Mouse (Mus musculus) left cerebral cortex, adult 9 months (tissue): ENCODE measurements around the gene Cacnb4.
A peak's percentile ranks its signal among the peaks of the same experiment; 100 is the strongest.

Experiments
- DNase-seq, 2 experiments: peaks; one replicate each; pipeline ENCODE4 v3.0.0; 2022; ENCODE audit warnings: low spot score in 2 of 2

The Cacnb4 gene

GRCm38 (mm10) chr2:52604651-52605020, 72.0 kb downstream of the Cacnb4 start:
- no peak for DNase-seq

GRCm38 (mm10) chr2:52603935-52604650, 72.5 kb downstream of the Cacnb4 start:
- DNase-seq, result no peak

- DNase-seq, result no peak
Measured at GRCm38 (mm10) chr2:52603421-52603820, 73.2 kb downstream of the Cacnb4 start.

DNA sequence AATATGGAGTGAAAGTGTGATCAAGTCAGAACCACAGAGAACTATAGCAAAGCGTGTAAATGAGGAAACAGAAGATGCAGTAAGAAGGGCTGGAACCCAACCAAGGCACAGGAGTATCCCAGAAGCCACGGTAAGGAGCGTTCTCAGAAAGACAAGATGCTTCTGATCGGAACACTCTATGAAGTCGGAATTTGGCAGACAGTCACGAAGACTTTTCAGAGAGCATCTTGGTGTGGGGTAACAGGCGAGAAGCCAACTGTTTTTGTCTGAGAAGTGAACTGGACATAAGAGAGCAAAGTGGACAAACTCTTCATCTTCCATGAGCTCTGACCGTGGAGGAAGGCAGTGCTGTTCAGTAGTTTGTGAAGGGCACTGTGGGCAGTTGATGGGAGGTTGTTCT, 73.7 kb downstream of the Cacnb4 start:
- DNase-seq, result no peak

GRCm38 (mm10) chr2:52602228-52602627, 74.4 kb downstream of the Cacnb4 start:
- no peak for DNase-seq

- no peak for DNase-seq
Measured at GRCm38 (mm10) chr2:52597511-52597910, 79.1 kb downstream of the Cacnb4 start.

DNA sequence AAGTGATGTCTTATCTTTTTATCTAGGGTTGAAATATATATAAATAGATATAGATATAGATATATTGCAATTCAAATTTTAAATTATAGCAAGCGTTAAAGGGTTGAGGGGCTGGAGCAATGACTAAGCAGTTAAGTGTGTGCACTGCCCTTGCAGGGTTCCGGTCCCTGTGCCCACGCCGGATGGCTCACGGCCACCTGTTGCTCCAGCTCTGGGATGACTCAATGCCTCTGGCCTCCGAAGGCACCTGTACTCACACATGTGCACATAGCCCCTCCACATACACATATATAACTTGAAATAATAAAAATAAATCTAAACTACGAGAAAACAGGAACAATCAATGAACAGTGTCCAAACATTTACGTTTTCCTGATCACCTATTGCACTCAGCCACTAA, 82.8 kb downstream of the Cacnb4 start:
- DNase-seq, result peak in 1 of 2 experiments; percentile 33

DNA sequence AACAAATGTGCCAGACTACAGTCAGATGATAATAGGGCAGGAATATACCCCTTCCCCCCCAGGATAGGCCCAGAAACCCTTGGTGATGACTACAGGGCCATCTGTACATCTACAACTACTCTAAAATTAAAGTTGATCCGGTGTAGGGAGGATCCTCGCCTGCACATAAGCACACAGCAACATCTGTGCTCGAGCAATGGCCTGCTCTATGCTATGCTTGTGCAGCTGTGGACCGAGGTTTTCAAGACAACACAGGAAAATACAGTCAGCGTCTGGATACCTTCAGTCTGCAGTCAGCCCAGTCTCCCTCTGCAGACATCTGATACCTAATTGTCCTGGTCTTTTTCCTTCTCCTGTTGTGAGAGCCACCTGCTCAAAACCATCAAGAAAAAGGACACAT, 83.4 kb downstream of the Cacnb4 start:
- no peak for DNase-seq

DNA sequence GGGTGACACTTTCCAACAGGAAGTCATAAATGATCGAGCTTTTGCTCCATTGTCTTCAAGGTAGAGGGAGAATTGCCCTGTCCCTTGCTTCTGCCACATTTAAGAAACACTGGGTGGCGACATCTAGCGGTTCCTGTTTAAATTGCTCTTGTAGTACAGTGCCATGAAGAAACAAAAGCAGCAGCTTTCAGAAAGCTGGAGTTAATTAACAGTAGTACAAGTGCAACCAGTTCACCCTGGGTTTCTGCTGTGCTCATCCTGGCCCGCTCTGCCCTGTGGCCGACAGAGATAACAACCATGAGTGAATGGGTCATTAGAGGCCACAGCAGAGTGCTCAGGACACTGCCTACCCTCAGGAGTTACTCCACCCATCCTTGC, 85.7 kb downstream of the Cacnb4 start:
- peak; percentile 33 to 90 for DNase-seq

- DNase-seq, result peak in 1 of 2 experiments; percentile 23
Measured at GRCm38 (mm10) chr2:52590340-52590969, 86.2 kb downstream of the Cacnb4 start.

DNA sequence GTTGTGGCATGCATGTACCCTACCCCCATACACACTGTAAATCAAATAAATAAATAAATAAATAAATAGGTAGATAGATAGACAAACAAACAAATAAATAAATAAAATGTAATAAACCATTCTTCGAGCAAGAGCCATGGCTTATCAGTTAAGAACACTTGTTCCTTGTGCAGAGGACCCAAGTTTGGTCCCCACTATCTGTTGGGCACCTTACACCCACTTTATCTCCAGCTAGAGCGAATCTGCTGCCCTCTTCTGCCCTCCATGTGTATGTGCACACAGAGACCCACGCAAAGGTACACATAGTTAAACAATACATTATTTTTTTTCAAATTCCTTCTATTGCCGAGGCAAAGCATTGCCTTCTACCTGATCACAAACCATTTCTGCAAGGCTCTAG, 87.1 kb downstream of the Cacnb4 start:
- DNase-seq, result no peak

DNA sequence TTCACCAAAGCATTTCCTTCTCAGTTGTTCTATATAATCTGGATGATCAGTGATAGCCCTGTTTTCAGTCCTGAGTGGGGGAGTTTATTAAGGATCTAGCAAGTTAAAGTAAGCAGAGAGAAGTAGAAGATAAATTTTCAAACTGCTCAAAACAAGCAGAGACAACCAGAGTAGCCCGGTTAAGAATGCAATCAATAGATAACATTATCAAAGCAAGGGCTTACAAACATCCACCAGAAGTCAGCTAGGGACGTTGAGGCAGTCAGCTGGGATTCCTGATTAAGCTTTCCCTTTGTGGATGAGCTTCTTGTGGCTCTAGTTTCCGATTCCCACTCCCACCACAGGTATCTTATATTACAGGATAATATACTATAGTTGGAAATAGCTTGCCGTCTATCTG, 91.2 kb downstream of the Cacnb4 start:
- no peak for DNase-seq

DNA sequence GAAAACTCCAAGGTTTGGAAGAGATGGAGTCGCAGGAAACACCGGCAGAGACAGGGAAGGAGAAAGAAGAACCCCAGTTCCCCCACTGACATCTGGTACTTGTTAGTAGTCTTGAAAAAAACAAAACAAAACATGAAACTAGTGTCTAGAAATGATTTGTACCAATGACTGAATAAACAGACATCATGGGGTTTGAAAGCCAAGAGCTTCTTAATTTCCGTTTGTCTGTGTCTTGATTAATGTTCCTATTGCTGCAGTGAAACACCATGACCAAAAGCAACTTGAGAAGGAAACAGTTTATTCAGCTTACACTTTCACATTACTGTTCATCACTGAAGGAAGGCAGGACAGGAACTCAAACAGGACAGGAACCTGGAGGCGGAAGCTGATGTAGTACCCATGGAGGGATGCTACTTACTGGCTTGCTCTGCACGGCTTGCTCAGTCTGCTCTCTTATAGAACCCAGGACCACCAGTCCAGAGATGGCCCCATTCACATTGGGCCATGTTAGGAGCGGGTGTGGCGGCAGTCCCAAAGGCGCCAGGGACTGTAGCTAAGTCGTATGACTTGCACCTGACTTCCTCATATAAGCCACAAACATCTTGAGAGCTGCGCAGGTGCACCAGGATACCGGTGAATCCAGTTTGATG, 95.4 kb downstream of the Cacnb4 start:
- DNase-seq, result no peak

GRCm38 (mm10) chr2:52580697-52581096, 95.9 kb downstream of the Cacnb4 start:
- DNase-seq, result no peak

DNA sequence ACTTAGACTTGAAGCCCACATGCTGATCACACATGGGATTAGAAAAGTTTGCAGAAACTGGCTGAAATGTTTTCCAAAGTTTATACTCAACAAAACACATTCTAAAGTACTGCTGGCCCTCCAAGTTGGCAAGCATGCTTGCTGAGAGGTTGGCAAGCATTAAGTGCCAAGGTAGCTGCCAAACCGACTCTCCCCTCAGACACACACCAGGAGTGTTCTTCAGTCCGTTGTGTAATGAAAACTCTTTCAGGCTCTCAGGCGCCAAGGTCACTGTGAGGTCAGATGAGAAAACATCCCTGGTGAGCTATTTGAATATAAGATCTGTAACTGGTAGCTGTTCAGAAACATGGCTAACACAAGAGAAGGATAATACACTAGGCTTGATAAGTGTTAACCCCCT, 97.8 kb downstream of the Cacnb4 start:
- no peak for DNase-seq

DNA sequence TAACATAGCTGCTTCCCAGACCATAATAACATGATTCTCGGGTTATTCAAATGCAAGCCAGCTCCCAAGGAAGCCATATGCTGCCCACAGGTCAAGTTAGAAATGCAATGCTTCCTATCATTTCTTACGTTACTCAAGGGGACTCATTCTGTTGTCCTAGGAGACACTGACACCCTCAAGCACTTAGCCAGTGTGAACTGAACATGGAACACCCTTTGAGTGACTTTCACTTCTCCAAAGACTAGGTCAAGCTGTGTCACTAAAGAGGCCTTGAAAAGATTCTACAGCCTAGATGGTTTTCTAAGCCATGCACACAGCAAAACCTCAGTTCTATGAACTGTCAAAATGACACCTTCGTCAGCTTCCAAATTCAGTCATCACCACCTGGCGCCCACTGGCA, 98.9 kb downstream of the Cacnb4 start:
- no peak for DNase-seq

DNA sequence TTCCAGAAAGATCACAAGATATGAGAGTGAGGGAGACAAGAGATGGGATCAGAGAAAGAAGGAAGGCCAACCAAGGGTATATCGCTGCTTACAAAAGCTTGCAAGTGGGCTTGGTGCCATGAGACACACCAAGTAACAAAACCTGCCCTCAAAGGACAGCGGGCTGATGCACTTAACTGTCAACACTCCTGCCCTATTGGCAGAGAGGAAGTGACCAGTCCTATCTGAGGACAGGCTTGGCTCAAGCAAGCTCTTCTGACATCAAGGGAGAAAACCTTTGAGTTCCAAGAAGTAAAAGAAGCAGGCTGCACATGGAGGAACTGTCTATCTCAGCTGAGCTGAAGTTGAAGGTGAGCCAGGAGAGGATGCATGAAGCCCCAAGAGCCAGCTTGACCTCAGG, 100.1 kb downstream of the Cacnb4 start:
- no peak for DNase-seq

DNA sequence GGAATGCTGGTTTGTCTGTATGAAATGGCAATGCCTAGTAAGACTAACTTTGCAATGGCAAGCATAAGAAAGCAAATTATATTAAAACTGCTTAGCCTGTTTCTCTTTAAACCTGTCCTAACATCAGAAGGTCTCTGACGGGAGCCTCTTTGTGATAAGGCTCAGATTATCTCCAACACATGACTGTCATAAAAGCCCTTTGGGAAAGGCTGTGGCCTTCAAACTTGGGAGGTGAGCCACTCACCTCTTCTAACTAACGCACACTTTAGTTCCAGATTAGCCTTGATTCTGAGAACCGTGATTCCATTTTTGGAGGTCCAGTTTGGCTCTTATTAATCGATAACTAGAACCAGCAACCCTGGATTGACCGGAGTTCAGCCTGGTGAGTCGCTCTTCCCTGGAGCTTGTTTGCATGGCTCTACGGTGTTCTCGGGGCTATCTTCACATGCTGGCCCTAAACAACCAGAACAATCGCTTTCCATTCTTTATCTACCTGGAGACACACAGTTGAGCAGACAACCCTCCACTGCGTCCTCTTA, 100.9 kb downstream of the Cacnb4 start:
- DNase-seq, result no peak

DNA sequence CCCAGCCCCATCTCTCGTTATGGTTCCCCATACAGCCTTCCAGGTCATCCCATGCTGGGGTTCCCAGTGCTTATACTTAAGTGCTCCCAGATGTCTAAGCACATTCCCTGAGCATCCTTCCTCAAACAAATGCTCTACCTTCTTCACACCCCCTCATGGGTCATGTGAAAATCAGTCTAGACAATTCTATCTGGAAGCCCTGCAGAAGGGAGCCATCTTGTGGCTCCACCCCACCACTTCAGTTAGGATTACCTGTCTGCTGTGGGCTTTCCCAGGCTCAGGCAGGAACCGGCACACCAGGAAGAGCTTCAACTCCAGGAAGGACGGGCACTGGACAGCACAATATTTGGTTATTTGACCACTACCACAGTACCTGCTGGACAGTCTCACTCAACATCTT, 101.7 kb downstream of the Cacnb4 start:
- no peak for DNase-seq

GRCm38 (mm10) chr2:52572221-52572620, 104.4 kb downstream of the Cacnb4 start:
- no peak for DNase-seq

- no peak for DNase-seq
Measured at GRCm38 (mm10) chr2:52571339-52571968, 105.2 kb downstream of the Cacnb4 start.

GRCm38 (mm10) chr2:52570781-52571180, 105.8 kb downstream of the Cacnb4 start:
- no peak for DNase-seq
